Mouse (Mus musculus): ENCODE measurements at regions not wholly inside any gene's neighbourhood (a gene's known extent, or its start where the extent isn't known, plus 50 kb on each side); places are given as distances from the start of the nearest gene placed in this dataset.

DNA sequence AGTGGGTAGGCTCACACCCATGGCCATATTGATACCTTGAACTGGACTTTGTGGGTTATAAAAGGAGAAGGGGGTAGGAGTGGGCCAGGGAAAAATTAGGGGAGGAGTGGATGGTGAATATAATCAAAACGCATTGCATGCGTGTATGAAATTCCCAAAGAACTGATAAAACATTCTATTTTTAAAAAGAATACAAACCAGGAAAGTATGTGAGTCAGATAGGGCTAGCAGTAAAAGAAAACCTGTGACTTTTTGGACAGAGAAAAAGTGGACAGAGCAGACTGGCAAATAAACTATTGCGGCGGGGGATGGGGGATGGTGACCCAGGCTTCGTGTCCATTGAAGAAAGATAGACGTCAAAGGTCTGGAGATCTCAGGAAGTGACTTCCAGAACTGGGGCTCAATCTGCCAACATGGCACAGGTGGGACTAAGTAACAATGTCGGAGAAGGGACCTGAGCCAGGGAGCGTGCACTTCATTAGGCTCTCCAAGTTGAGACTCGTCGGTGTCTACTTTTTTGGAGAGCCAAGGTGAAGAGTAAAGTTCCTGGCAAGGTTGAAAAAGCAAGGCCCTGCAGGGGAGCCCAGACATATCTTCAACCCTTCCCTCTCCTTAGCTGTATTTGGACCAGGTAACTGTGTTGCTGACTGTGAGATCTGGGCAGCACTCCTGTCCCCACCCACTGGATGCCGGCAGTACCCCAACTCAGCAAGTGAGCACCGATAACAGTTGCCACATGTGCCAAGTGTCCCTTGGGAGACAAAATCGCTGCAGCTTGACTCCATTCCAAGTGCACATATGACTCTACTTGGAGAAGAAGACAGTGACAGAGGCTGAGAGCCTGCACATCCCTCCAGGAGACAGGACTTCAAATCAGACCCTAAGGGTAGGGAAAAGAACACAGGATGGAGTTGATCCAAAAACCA lies 103.1 kb upstream of the Nfe2l3 start:
- no peak for DNase-seq (ENCODE audit: low read depth, low spot score)

DNA sequence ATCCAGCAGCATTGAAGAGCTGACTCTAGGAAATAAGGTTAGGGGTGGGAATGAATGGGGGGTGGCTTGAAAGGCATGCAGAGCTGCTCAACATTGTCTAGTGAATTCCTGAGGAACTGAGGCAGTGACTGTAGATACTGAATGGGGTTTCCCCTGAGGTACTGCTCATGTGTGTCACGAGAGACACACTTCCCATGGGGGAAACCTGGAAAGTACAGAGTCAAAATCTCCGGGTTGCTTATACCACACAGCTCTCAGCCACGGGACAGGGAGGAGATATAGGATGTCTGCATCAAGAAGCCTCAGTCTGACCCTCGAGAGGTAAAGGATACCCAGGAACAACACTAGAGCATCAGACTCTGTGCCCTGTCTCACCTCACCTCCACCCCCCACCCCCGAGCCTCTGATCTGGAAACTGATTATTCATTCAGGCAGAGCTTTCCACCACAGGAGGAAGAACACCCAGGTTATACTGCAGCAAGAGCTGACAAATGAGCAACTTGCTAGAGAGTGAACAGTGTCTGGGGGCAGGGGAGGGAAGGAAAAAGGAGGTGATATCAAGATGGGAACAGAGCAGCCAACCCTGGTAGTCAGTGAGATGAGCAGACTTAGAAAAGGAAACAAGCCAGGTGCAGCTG lies 102.3 kb upstream of the Nfe2l3 start:
- DNase-seq (ENCODE audit: low read depth, low spot score) = no peak

DNA sequence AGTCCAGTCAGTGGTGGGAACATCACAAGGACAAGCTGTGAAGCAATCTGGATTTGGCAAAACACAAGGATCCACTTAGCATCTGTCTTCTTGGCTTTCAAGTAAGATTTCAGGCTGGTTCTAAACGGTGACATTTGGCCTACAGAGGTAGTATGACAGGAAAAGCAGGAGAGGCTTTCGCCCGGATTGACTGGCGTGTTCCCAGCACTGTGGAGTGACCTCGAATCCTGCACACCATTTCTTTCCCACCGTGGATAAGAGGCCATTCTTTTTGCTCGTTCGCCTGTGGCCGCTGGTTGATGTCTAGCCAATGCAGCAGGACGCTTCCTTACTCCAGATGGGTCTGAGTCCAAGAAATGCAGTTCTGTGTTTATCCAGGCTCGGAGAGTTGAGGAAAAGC lies 99.6 kb upstream of the Nfe2l3 start:
- DNase-seq (ENCODE audit: low read depth, low spot score) = no peak

DNA sequence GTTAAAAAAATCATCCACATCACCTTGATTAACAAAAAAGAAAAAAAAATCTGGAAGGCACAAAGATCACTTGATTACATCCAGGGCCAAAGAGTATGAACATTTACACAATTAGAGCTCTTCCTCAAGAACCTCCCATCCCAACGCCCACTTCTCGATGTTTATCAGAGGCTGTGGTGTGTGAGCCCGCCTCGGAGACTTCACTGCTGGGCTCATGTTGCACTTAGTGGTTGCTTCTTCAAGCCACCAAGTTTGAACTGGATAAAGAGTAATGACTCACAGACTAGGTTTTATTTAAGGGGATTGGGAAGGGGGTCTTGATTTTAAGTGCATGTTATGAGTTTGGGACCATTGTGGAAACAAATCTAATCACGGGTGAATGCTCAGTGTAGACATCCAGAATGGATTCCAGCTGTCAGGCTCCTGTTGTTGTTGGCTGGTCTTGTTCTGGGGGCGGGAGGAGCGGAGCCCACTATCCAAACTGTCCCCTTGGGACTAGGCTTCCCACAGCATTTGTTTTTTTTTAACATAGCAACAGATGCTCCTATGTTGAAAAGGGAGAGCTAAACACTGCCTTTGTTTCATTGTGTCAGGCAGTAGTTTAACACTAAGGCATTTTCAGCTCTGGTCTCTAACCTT lies 98.6 kb upstream of the Nfe2l3 start:
- no peak for DNase-seq (ENCODE audit: low read depth, low spot score)

DNA sequence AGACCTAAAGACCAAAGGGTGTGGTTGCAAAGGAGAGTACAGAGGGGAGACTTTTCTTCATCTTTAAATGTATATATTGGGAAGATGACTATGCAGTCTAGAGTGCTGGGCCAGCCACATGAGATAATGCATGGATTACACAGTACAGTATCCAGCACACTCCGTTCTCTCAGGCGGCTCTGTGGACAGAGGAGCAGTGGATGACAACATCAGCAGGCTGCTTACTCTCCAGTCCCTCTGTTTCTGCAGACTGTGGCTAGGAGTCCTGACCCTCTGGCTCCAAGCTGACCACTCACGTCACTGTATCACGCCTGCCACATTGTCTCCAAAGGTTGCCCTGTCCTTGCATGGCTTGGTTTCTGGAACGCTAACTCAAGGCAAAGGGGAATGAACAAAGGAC lies 97.2 kb upstream of the Nfe2l3 start:
- no peak for DNase-seq (ENCODE audit: low read depth, low spot score)

DNA sequence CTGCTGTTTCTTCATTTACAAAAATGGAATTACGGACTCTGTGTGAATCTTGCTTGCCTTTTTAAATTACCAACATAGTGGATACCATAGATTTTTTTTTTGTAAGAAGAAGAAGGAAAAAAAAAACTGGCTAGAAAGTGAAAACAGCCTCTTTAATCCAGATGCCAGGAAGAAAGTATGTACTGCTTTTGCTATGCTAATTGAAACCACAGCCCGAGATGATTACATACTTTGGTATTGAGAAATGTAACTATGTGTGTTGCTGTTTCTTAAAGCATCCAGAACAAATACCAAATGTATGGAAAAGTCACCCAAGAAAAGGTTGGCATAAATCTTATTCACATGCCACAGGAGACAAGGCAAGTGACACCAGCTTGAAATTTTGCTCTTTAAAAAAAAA lies 93.2 kb upstream of the Nfe2l3 start:
- no peak for DNase-seq (ENCODE audit: low read depth, low spot score)

DNA sequence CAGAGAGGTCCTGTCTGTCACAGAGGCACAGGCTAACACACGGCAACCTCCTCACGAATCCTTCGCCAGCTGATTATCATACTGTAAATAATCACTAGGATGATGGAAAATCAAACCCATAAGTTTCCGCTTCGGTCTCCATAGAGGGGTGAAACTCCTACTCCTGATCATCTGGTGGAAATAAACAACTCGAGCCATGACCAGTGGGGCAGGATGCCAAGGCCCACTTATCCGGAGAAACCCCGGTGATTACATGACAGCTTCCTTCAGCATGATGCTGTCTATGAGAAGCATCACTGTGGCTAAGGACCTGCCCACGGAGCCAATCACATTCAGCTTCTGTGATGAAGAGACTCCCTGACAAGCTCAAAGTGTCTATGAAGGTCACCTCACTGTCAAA lies 84.7 kb upstream of the Nfe2l3 start:
- no peak for DNase-seq (ENCODE audit: low read depth, low spot score)

DNA sequence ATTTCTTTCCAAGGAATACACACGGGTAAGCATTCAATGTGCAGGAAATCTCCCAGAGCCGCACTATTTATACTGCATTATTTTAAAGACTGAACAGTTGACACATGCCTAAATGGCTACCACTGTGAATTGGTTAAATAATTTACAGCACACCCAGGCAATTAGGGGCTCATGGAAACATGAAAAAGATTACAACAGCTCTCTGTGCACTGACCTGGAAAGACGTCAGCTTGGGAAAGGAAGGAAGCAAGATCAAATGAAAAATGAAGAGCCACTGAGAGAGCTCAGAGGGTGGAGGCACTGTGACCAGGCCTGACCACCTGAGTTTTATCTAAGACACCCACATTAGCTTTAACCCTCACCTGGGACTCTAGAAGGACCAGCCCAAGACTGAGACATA lies 82.7 kb upstream of the Nfe2l3 start:
- DNase-seq (ENCODE audit: low read depth, low spot score) = no peak

DNA sequence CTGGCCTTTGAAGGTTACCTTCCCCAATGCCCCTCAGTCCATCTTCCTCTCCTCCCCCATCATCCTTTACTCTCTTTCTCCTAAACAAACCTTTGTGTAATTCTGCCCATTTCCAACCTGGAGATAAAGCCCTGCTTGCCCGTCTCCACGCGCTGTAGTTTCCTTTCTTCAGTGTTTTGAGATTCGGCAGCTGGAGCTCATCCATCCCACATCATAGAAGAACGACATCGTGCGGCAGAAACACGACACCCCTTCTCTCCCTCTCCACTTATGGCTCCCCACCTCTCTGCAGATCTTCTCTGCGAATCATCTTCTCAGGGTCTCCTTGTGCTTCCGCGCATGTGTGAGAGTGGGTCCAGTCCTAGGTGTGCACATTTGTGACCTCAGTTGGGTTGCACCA lies 77.4 kb upstream of the Nfe2l3 start:
- DNase-seq (ENCODE audit: low read depth, low spot score) = no peak

DNA sequence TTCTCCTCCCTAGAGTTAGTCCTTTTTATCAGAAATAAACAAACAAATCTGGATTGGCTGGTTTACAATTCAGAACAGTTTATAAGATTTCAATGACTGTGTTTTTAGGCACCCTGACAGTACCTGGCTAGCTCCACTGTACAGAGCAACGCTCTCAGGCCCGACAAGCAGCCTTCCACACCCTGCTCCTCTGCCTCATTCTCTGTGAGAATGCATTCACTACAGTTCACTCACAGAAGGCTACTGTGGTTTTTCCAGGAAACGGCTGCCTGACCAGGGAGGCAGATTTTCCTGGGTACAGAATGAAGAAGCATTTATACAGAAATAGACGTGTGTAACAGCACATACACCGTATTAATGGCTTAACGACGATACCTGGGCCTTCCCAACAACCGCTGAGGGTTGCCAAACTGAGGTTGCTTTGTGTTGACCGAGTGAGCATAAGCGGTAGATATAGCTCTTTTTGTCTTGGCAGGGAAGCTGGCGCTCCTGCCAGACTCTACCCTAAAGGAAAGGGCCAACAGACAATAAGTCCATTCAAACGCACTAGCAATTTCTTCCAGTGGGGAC lies 70.8 kb upstream of the Nfe2l3 start:
- DNase-seq (ENCODE audit: low read depth, low spot score) = no peak

DNA sequence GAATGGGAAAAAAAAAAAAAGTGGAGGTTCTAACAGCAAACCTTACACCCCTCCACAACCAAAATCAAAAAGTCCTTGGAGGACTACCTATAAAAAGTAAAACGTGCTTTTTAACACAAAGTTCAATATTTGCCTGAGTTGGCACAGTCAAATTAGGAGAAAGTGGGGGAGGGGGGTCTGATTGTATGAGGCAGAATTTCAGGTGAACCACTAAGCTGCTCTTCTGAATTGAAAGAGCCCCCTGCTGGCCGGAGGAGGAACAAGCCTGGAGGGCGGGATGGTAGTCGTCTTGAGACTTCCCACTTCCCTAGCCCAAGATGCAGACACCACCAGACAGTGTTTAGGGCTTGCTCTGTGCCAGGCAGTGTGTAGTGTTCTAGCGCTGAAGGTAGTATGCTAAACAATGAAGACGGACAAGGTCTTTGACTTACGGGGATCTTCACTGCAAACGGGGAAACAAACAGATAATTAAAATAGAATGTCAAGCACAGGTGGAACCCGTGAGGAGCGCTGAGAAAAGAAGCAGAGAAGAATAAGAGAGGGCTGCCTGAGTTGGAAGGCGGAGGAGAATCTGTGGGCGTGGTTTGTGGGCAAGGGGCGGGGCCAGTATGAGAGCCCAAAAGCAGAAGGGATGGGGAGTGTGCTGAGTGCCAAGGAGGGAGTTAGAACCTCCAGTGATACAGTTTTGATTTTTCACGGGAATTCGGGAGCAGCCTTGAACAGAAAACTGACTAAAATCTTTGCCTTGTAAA lies 69.8 kb upstream of the Nfe2l3 start:
- DNase-seq (ENCODE audit: low read depth, low spot score) = peak; percentile 46

DNA sequence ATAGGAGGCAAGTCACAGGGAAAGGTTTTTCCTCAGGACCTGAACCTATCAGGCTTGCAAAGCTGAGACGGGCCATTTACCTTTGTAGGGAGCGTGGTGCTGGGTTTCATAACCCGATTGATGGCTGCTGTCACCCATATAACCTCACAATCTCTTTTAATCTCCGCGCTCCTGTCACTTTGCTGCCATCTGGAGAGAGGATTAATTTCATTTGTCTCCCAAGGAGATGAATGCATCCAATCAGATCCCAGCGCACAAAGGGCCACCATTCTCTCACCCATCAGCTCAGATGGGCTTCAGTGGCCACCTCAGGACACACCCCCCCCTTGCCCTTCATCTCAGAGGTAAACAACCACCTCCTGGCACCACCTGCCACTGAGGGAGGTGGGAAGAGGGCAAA lies 67.7 kb upstream of the Nfe2l3 start:
- peak; percentile 54 for DNase-seq (ENCODE audit: low read depth, low spot score)

DNA sequence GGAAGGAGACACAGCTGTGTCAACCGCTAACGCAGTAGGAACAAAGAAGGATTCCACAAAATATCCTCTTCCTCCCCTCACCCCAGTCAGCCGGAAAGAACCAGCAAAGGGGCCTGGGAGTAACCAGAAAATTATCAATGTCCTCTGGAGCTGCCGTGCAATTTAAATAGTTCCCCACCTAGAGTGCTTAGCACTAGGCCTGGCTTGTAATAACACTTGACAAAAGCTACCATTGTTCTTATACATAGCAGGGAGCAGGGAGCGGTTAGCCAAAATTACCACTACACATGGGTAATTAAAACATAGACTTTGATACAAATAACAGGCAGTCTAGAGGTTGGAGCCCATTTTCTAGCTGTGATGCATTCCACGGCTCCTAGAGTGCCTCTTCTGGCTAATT lies 62.7 kb upstream of the Nfe2l3 start:
- DNase-seq (ENCODE audit: low read depth, low spot score) = no peak

DNA sequence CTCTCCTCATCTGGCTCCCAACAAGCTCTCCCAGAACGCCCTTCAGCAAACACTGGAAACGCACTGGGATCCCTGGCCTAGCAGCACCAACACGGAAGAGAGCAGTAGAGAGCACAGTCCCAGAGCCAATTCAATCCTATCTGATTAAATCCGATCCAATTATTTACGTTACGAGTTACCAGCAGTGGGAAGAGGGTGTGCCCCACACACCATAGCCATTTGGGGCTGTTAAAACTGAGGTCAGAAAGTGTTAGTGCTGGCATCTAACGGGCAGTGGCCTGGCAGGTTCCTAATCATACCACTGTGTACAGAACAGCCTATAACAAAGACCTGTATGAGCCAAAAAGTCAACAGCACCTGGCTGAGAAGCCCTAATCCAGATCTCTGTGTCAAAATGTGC lies 60.1 kb upstream of the Nfe2l3 start:
- no peak for DNase-seq (ENCODE audit: low read depth, low spot score)

DNA sequence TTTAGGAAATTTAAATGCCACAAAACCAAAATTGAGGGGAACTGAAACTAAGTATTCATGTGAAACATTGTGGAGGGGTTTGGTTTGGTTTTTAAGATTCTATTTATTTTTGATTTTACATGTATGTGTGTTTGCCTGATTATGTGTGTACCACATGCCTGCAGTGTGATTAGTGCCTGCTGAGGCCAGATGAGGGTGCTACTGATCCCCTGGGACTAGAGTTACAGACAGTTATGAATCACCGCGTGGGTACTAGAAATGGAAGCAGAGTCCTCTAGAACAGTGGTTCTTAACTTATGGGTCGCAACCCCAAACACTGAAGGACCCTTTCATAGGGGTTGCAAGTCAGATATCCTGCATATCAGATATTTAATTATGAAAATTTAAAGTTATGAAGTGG lies 54.0 kb upstream of the Nfe2l3 start:
- DNase-seq (ENCODE audit: low read depth, low spot score) = no peak

DNA sequence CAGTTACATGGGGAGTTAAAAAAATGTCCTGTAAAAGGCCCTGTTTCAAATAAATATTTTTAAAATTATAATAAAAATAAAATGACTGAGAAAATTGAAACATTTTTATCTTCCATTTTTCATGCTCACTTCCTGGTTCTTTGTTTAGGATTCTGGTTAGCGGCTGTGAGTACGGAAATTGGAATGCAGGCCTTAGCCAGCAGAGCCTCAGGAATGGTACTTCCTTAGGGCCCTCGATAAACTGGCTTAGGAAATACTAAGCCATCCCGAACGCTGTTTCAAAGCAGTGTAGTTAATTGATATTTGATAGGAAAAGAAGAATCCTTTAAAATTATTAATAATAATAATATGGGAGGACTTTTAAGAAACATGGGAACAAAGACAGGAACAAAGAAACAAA lies 53.4 kb upstream of the Nfe2l3 start:
- no peak for DNase-seq (ENCODE audit: low read depth, low spot score)

DNA sequence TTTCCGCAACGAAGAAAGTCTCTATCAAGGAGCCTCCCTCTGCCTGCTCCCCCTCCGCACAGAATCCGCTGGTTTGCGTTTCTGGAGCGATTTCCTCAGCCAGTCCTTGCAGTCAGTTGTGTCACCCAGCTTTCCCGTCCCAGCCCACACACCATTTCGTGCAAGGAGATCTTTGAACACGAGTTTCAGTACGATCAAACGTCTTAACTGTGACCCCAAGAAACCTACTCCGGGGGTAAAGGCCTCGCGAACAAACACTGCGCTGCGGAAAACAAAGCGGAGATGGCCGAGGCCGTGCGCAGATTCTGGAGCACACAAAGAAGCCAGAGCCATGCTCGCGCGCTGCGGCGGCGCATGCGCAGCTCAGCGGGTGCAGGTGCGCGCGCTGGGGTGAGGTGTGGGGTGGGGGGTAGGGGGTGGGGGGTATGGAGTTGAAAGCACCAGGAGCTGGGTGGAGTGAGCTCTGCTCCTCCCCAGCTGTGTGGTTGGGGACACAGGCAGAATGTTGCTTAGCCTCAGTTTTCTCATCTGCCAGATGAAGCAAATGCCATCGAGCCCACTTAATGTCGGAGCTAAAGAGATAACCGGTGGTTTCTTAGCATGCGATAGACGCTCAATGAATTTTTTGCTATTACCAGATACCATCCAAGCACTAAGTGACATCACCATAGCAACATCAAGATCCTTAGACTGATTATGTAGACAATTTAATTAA lies 52.8 kb upstream of the Nfe2l3 start:
- peak; percentile 40 for DNase-seq (ENCODE audit: low read depth, low spot score)

DNA sequence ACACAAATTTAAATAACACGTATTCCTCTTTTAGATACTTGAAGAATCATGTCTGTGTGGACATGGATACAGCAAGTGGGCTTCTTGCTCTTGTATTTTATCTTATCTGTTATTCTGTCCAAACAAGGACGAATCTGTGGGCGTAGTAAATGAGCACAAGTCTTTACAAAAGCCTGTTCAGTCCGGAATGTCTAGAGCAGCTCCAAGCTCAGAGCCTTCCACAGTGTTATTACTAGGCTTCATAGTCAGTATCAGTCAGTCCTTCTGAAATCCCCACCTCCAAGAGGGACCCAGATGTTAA lies 52.2 kb upstream of the Nfe2l3 start:
- DNase-seq (ENCODE audit: low read depth, low spot score) = no peak

DNA sequence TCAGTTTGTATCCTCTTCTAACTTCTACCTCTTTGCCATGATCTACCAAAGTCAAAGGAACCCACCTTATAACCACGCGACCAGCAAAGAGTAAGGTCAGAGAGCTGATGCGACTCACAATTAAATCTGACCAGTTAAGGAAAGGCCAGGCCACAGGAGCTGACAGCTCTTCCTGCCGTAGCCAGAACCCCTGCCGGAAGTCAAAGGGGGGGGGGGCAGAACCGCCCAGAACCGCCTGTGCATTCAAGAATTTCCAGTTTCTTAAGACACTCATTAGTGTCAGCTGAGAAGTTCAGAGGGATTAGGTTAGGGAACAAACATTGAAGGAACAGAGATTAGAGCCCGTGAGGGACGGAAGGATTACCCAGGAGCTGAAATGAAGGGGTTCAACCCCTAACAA lies 51.0 kb upstream of the Nfe2l3 start:
- DNase-seq (ENCODE audit: low read depth, low spot score) = no peak
